Mouse (Mus musculus) kidney, postnatal 36 days (tissue): ENCODE data around the gene Tecta.

Source experiments
- DNase-seq, 2 experiments: peaks; one replicate each; pipeline ENCODE4 v3.0.0; 2021 to 2022; ENCODE audit warnings: mixed read lengths in 2 of 2

Gene Tecta

GRCm38 (mm10) chr9:42385656-42386055 is 14.1 kb downstream of the Tecta start:
- no peak for DNase-seq

GRCm38 (mm10) chr9:42382628-42383347 is 16.9 kb downstream of the Tecta start:
- no peak for DNase-seq

GRCm38 (mm10) chr9:42382063-42382462 is 17.7 kb downstream of the Tecta start:
- no peak for DNase-seq

GRCm38 (mm10) chr9:42378071-42378470 is 21.7 kb downstream of the Tecta start:
- DNase-seq: no peak

- DNase-seq: no peak
These were observed 22.1 kb downstream of the Tecta start for GRCm38 (mm10) chr9:42377656-42378055.

- DNase-seq: no peak
These were observed 27.9 kb downstream of the Tecta start for GRCm38 (mm10) chr9:42371670-42372368.

- DNase-seq: no peak
These were observed 42.1 kb downstream of the Tecta start for GRCm38 (mm10) chr9:42357585-42357984.

GRCm38 (mm10) chr9:42354871-42355270 is 44.9 kb downstream of the Tecta start:
- DNase-seq: no peak

GRCm38 (mm10) chr9:42349791-42350190 is 49.9 kb downstream of the Tecta start:
- DNase-seq: no peak

GRCm38 (mm10) chr9:42346297-42346696 is 53.4 kb downstream of the Tecta start:
- DNase-seq: no peak

GRCm38 (mm10) chr9:42339151-42339550 is 60.6 kb downstream of the Tecta start:
- DNase-seq: no peak

GRCm38 (mm10) chr9:42337026-42337425 is 62.7 kb downstream of the Tecta start:
- DNase-seq: no peak

- DNase-seq: no peak
These were observed 63.2 kb downstream of the Tecta start for GRCm38 (mm10) chr9:42336575-42336974.

GRCm38 (mm10) chr9:42334885-42335284 is 64.8 kb downstream of the Tecta start:
- DNase-seq: no peak

GRCm38 (mm10) chr9:42332692-42333091 is 67.0 kb downstream of the Tecta start:
- no peak for DNase-seq

- no peak for DNase-seq
These were observed 68.4 kb downstream of the Tecta start for GRCm38 (mm10) chr9:42331341-42331740.

- peak; percentile 5 to 24 for DNase-seq
These were observed 70.0 kb downstream of the Tecta start for GRCm38 (mm10) chr9:42329753-42330152.

GRCm38 (mm10) chr9:42326688-42327440 is 72.9 kb downstream of the Tecta start:
- DNase-seq: peak; percentile 21 to 28

GRCm38 (mm10) chr9:42324640-42325394 is 74.9 kb downstream of the Tecta start:
- peak in 1 of 2 experiments; percentile 6 for DNase-seq

- no peak for DNase-seq
These were observed 76.5 kb downstream of the Tecta start for GRCm38 (mm10) chr9:42323238-42323637.

GRCm38 (mm10) chr9:42321442-42321841 is 78.3 kb downstream of the Tecta start:
- no peak for DNase-seq

GRCm38 (mm10) chr9:42320616-42321015 is 79.1 kb downstream of the Tecta start:
- no peak for DNase-seq

- no peak for DNase-seq
These were observed 81.2 kb downstream of the Tecta start for GRCm38 (mm10) chr9:42318455-42318987.
